Mouse (Mus musculus) splenic B cell, adult 2 months (primary cell): ENCODE results near the gene Haus3.

Source experiments
- DNase-seq: peaks from one replicate; pipeline ENCODE4 v3.0.0-alpha.2; 2011; ENCODE audit warnings: low read depth, low spot score
- H3K27me3 ChIP-seq: 2 replicates; pipeline ENCODE4 v1.6.1; 2012; ENCODE audit warnings: mild to moderate bottlenecking, low read length, moderate library complexity, mixed read lengths; ENCODE audit not compliant: control insufficient read depth, poor library complexity, insufficient read depth, severe bottlenecking
- H3K36me3 ChIP-seq: 2 replicates; pipeline ENCODE4 v1.6.1; 2012; ENCODE audit warnings: mild to moderate bottlenecking, low read length, moderate library complexity, mixed read lengths; ENCODE audit not compliant: control insufficient read depth, poor library complexity, insufficient read depth, severe bottlenecking

Gene Haus3

GRCm38 (mm10) chr5:34194975-34195662 lies 25.8 kb upstream of the Haus3 start:
- H3K36me3 ChIP-seq: no peaks in the 10 kb centered on the region; the same call in 1 of the 2 replicates
- DNase-seq: no peak
- H3K27me3 ChIP-seq: no peaks in the 10 kb centered on the region

GRCm38 (mm10) chr5:34194426-34194825 lies 25.1 kb upstream of the Haus3 start:
- no peaks in the 10 kb centered on the region; the same call in 1 of the 2 replicates for H3K36me3 ChIP-seq
- DNase-seq: no peak
- H3K27me3 ChIP-seq: no peaks in the 10 kb centered on the region

- H3K27me3 ChIP-seq: no peaks in the 10 kb centered on the region
- peak; percentile 56 for DNase-seq
- no peaks in the 10 kb centered on the region; the same call in 1 of the 2 replicates for H3K36me3 ChIP-seq
Measured at GRCm38 (mm10) chr5:34191843-34192242, 22.5 kb upstream of the Haus3 start.

GRCm38 (mm10) chr5:34191021-34191420 lies 21.7 kb upstream of the Haus3 start:
- Histone ChIP-seq H3K36me3 (no peaks in the 10 kb centered on the region; the same call in 1 of the 2 replicates), H3K27me3 (no peaks in the 10 kb centered on the region)
- no peak for DNase-seq

GRCm38 (mm10) chr5:34189521-34189920 lies 20.2 kb upstream of the Haus3 start:
- H3K36me3 ChIP-seq: no peaks in the 10 kb centered on the region; the same call in 1 of the 2 replicates
- DNase-seq: peak; percentile 19
- no peaks in the 10 kb centered on the region for H3K27me3 ChIP-seq

- Histone ChIP-seq H3K36me3 (no peaks in the 10 kb centered on the region; the same call in 1 of the 2 replicates), H3K27me3 (no peaks in the 10 kb centered on the region)
- peak; percentile 48 for DNase-seq
Measured at GRCm38 (mm10) chr5:34188856-34189255, 19.5 kb upstream of the Haus3 start.

- peak; percentile 99 for DNase-seq
- H3K36me3 ChIP-seq: no peaks in the 10 kb centered on the region; the same call in 1 of the 2 replicates
Measured at GRCm38 (mm10) chr5:34187601-34188316, 18.4 kb upstream of the Haus3 start, which contains the start of gene Mxd4. Gene Mxd4, minus strand, starts transcription at chr5:34187720.

GRCm38 (mm10) chr5:34186961-34187391 lies 17.6 kb upstream of the Haus3 start:
- Histone ChIP-seq H3K36me3 (no peaks in the 10 kb centered on the region; the same call in none of the 2 replicates), H3K27me3 (no peaks in the 10 kb centered on the region)
- DNase-seq: peak; percentile 38

More at GRCm38 (mm10) chr5:34187601-34188316, 18.4 kb upstream of the Haus3 start, which contains the start of gene Mxd4:
- H3K27me3 ChIP-seq: no peaks in the 10 kb centered on the region

GRCm38 (mm10) chr5:34186391-34186790 lies 17.1 kb upstream of the Haus3 start:
- Histone ChIP-seq H3K36me3 (no peaks in the 10 kb centered on the region; the same call in none of the 2 replicates), H3K27me3 (no peaks in the 10 kb centered on the region)
- DNase-seq: no peak

- no peak for DNase-seq
- Histone ChIP-seq H3K27me3 (no peaks in the 10 kb centered on the region), H3K36me3 (no peaks in the 10 kb centered on the region; the same call in none of the 2 replicates)
Measured at GRCm38 (mm10) chr5:34185791-34186190, 16.5 kb upstream of the Haus3 start.

- Histone ChIP-seq H3K27me3 (no peaks in the 10 kb centered on the region), H3K36me3 (no peaks in the 10 kb centered on the region; the same call in none of the 2 replicates)
- DNase-seq: no peak
Measured at GRCm38 (mm10) chr5:34185051-34185580, 15.8 kb upstream of the Haus3 start.

GRCm38 (mm10) chr5:34183976-34184375 lies 14.6 kb upstream of the Haus3 start:
- DNase-seq: no peak
- Histone ChIP-seq H3K36me3 (no peaks in the 10 kb centered on the region; the same call in none of the 2 replicates), H3K27me3 (no peaks in the 10 kb centered on the region)

GRCm38 (mm10) chr5:34183156-34183880 lies 14.0 kb upstream of the Haus3 start:
- H3K36me3 ChIP-seq: no peaks in the 10 kb centered on the region; the same call in none of the 2 replicates
- H3K27me3 ChIP-seq: no peaks in the 10 kb centered on the region
- DNase-seq: no peak

- DNase-seq: no peak
- Histone ChIP-seq H3K27me3 (no peaks in the 10 kb centered on the region), H3K36me3 (no peaks in the 10 kb centered on the region; the same call in none of the 2 replicates)
Measured at GRCm38 (mm10) chr5:34182486-34182885, 13.2 kb upstream of the Haus3 start.
